Mouse (Mus musculus) kidney, postnatal 0 days (tissue): ENCODE results near the gene Sowaha. TPM values are rescaled to one million over a fixed set of nuclear protein-coding genes. Genes with fewer than 3 reads are reported as not detected.
A peak's percentile ranks its signal among the peaks of the same experiment; 100 is the strongest.

Experiments
- ATAC-seq: fragments of 200-750 bp; cut with Nextera tagmentation; replicated peaks from 2 replicates; pipeline ENCODE4 v1.8.0; 2017; ENCODE audit warnings: low read depth, moderate number of reproducible peaks, moderate TSS enrichment, moderate library complexity; ENCODE audit not compliant: low FRiP score
- DNase-seq: peaks from one replicate; pipeline ENCODE4 v3.0.0-alpha.2; 2016; ENCODE audit warnings: low spot score
- H3K27ac ChIP-seq: fragments of 300-500 bp; sonication (generic); 2 replicates; pipeline ENCODE4 v1.5.1; 2014; ENCODE audit warnings: mild to moderate bottlenecking
- H3K27me3 ChIP-seq: fragments of 300-500 bp; sonication (generic); 2 replicates; pipeline ENCODE4 v1.6.1; 2014; ENCODE audit warnings: low read length, mixed read lengths; ENCODE audit not compliant: insufficient read depth
- H3K36me3 ChIP-seq: fragments of 300-500 bp; sonication (generic); 2 replicates; pipeline ENCODE4 v1.6.1; 2014; ENCODE audit warnings: low read length, mixed read lengths; ENCODE audit not compliant: insufficient read depth
- H3K4me1 ChIP-seq: fragments of 300-500 bp; sonication (generic); replicated peaks from 2 replicates; pipeline ENCODE4 v1.6.1; 2014; ENCODE audit warnings: antibody characterized with exemption, low read length, mixed read lengths; ENCODE audit not compliant: insufficient read depth
- H3K4me2 ChIP-seq: fragments of 300-500 bp; sonication (generic); 2 replicates; pipeline ENCODE4 v1.6.1; 2014; ENCODE audit warnings: mild to moderate bottlenecking, low read length, moderate library complexity, mixed read lengths
- H3K4me3 ChIP-seq: fragments of 300-500 bp; sonication (generic); replicated peaks from 2 replicates; pipeline ENCODE4 v1.5.1; 2014; ENCODE audit warnings: low read depth, low read length
- H3K9ac ChIP-seq: fragments of 300-500 bp; sonication (generic); 2 replicates; pipeline ENCODE4 v1.6.1; 2014; ENCODE audit warnings: low read depth, low read length
- H3K9me3 ChIP-seq: fragments of 300-500 bp; sonication (generic); replicated peaks from 2 replicates; pipeline ENCODE4 v1.6.1; 2016; ENCODE audit warnings: low read length, inconsistent platforms, mixed read lengths
- CTCF ChIP-seq: IDR thresholded peaks from 2 replicates; pipeline ENCODE4 v1.5.1; 2016; ENCODE audit warnings: antibody characterized with exemption, low read depth, mild to moderate bottlenecking, moderate library complexity
- WGBS: fragments of 180-500 bp; shearing (Covaris S2); extraction: QIAGEN DNeasy Blood & Tissue Kit; methylation state at CpG from one replicate; pipeline ENCODE4 v1.1.7; 2014; 5-methylcytosine and 5-hydroxymethylcytosine counted together
- polyA plus RNA-seq: library from polyadenylated mRNA; unstranded; fragments of >200 nt; fragmentation: Nextera tagmentation; extraction: Ambion mirVana; gene quantifications from 2 replicates; pipeline ENCODE4 v1.2.1, GENCODE M21; 2015

Gene Sowaha
- polyA plus RNA-seq, 1 experiment from 2014 or later = 0.39 TPM

DNA sequence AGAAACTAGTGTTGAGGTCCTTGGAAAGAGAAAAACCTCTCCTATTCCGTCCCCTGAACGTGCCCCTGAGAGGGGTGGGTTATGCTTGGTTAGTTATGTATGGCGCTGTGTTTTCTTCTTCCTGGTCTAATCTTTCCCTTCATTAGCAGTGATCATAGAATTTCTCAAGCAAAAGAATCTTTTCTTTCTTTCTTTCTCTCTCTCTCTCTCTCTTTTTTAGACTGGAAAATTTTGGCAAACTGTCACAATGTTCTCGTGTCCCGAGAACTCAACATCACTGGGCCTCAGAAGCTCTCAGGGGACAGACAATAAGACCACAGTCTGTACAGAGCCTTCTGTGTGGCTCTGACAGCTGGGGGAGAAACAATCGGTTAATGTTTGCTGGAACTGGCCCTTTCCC lies 15.3 kb upstream of the Sowaha start:
- TF ChIP-seq CTCF = no peak
- no peak for DNase-seq
- 36% methylated on average over 6 of the region's 6 CpGs for WGBS

DNA sequence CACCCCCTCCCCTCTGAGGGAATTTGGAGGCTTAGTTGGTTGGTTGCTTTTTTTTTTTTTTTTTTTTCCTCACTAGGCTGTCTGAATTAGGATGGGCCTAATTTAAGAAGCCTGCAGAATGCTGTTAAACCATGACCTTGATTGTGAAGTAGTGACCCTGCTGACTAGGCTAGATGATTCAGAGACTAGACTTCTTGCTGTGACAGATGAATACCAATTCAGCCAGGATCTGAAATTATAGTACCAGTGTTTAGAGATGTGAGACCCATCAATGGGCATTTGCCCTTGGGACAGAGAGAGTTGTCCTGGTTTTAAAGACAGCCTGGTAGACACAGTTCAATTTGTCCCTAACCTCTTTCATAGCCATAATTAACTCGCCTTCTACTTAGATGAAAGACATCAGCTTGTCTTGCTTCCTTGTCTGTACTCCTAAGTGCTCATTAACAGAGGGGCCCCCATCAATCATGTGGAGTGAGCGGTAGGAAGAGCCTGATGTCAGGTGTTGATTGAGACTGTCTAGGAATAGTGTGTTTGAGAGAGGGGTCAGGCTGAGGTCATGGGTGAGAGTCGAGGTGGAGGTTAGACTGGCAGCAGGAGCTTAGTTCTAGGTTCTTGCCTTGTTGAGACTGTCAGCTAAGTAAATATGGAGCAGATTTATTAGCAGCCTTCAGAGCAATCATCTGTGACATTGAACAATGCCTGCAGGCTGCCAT lies 13.3 kb upstream of the Sowaha start:
- WGBS = 35% methylated on average over 3 of the region's 3 CpGs
- no peaks in the 10 kb centered on the region for H3K36me3 ChIP-seq
- no peak overlapping the region for H3K9ac ChIP-seq
- TF ChIP-seq CTCF = no peak
- ATAC-seq (no peak), DNase-seq (no peak)
- no peaks in the 10 kb centered on the region for H3K27me3 ChIP-seq
- H3K4me2 ChIP-seq = no peak overlapping the region
- no peaks in the 10 kb centered on the region for H3K4me1 ChIP-seq
- no peaks in the 10 kb centered on the region for H3K9me3 ChIP-seq
- H3K4me3 ChIP-seq = no peak overlapping the region
- no peak overlapping the region for H3K27ac ChIP-seq

More for the DNA sequence above, 15.3 kb upstream of the Sowaha start:
- Histone ChIP-seq H3K4me3 (no peak overlapping the region), H3K9ac (no peak overlapping the region), H3K9me3 (no peaks in the 10 kb centered on the region), H3K4me1 (no peaks in the 10 kb centered on the region), H3K36me3 (no peaks in the 10 kb centered on the region), H3K27me3 (no peaks in the 10 kb centered on the region), H3K4me2 (no peak overlapping the region), H3K27ac (no peak overlapping the region)
- ATAC-seq = no peak

DNA sequence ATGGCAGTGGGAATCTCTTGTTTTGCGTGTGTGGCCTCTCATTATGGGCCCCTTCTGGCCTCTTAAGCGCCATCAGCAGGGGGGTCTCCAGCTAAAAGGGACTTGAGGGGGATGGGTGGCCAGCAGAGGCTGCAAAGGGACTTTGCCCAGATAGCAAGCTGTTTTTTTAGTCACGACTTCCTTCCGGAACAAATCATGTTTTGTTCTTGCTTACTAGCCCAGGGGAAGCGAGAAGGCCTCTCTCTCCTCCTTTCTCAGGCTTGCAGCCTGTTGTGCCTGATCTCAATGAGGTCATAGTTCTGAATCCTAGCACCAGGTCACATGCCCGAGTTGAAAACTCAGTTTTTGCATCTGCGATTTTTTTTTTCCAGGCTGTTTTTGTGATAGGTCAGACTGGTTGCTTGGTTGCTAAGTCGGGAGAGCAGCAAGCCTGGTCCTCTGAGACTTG lies 11.9 kb upstream of the Sowaha start:
- Histone ChIP-seq H3K4me1 (0 out of 2 replicates have a peak, but pooled peaks cover 2% of the 10 kb centered on the region), H3K9ac (no peak overlapping the region), H3K27me3 (no peaks in the 10 kb centered on the region), H3K4me2 (no peak overlapping the region), H3K36me3 (no peaks in the 10 kb centered on the region), H3K9me3 (no peaks in the 10 kb centered on the region), H3K4me3 (no peak overlapping the region), H3K27ac (no peak overlapping the region)
- no peak for TF ChIP-seq CTCF
- 27% methylated on average over 8 of the region's 8 CpGs for WGBS
- DNase-seq (peak; percentile 47), ATAC-seq (no peak)

DNA sequence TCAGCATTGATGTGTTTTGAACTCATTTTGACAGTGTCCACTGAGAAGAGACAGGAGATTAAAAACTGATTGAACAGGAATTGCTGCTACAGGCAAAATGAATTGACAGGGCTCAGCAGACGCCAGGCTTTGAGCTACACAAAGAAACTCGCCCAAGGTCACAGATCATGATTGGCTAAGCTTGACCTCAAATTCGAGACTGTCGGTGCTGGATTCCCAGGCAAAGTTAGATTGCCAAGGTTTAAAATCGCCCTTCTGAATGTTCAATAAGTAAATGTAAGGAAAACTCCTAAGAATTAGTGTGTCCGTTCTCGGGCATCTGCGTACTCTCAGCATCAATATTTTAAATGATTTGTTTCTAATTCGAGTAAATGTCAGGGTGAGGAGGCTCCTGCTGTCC lies 9.3 kb upstream of the Sowaha start:
- no peaks in the 10 kb centered on the region for H3K9me3 ChIP-seq
- no peak overlapping the region for H3K4me2 ChIP-seq
- no peak overlapping the region for H3K27ac ChIP-seq
- H3K4me3 ChIP-seq = no peak overlapping the region
- ATAC-seq = no peak
- 87% methylated on average over 9 of the region's 9 CpGs for WGBS
- DNase-seq = no peak
- no peaks in the 10 kb centered on the region for H3K27me3 ChIP-seq
- no peaks in the 10 kb centered on the region for H3K36me3 ChIP-seq
- H3K4me1 ChIP-seq = 0 out of 2 replicates have a peak, but pooled peaks cover 2% of the 10 kb centered on the region
- no peak for TF ChIP-seq CTCF
- no peak overlapping the region for H3K9ac ChIP-seq

DNA sequence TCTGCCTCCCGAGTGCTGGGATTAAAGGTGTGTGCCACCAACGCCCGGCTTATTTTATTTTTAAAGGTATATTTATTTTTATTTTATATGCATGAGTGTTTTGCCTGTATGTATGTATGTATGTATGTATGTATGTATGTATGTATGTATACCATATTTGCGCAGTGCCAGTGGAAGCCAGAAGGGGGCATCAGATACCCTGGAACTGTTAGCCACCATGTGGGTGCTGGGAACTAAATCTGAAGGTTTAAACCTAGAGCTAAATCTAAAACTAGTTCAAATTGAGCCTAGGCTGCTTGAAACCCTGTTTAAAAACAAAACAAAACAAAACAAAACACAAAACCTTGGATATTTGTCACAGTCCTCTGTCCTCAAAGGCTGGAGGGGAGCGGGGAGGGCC lies 8.9 kb upstream of the Sowaha start:
- Histone ChIP-seq H3K36me3 (no peaks in the 10 kb centered on the region), H3K9me3 (no peaks in the 10 kb centered on the region), H3K27me3 (no peaks in the 10 kb centered on the region), H3K9ac (no peak overlapping the region), H3K4me3 (no peak overlapping the region), H3K27ac (no peak overlapping the region), H3K4me1 (0 out of 2 replicates have a peak, but pooled peaks cover 2% of the 10 kb centered on the region), H3K4me2 (no peak overlapping the region)
- no peak for DNase-seq
- 96% methylated on average over 5 of the region's 5 CpGs for WGBS
- ATAC-seq = no peak
- peak; percentile 18; the same call in 1 of the 2 replicates for TF ChIP-seq CTCF

DNA sequence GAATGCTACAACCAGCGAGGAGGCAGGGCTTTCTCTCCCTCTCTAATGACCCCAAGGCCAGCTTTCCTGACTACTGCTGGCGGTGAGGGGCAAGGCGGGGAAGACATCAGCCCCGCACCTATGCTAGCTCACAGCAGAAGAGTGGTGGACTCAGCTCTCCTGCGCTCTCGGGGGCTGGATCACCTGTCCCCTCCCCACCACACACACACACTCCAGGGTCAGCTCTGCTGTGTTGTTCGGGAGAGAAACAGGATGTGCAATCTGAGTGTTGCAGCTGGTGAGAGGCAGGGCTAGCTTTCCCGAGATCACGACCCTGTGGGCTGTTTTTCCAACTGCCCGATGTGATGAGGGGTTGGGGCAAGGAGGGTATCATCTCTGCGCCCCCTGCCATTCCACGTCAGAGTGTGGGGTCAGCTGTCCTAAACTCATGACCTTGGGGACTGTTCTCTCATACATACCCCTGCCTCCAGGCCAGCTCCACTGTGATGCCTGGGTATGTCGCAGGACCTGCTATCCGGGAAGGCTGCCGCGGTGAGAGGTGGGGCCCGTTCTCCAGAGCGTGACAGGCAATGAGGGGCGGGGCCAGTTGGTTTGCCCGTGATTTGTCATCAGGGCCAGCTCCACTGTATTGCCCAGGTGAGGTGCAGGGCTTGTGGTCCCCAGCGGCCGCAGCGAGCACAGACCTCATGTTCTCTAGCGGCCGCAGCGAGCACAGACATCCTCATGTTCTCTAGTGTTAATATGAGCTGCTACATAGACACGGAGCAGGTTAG lies 6.9 kb upstream of the Sowaha start:
- H3K4me2 ChIP-seq = peak overlapping the region; percentile 46
- H3K27ac ChIP-seq = no peak overlapping the region
- H3K27me3 ChIP-seq = no peaks in the 10 kb centered on the region
- no peak overlapping the region for H3K9ac ChIP-seq
- H3K4me1 ChIP-seq = 0 out of 2 replicates have a peak, but pooled peaks cover 2% of the 10 kb centered on the region
- peak; percentile 87 for ATAC-seq
- WGBS = 9% methylated on average over 27 of the region's 27 CpGs
- no peaks in the 10 kb centered on the region for H3K9me3 ChIP-seq
- H3K4me3 ChIP-seq = peak overlapping the region; percentile 13; the same call in 1 of the 2 replicates
- no peaks in the 10 kb centered on the region for H3K36me3 ChIP-seq
- DNase-seq = peak; percentile 61
- no peak for TF ChIP-seq CTCF
